Comparison of ENCODE assay signal across 7 mouse cellular contexts in genomic region chr10:44458534-44459315, GRCm38 (mm10).
DNase-seq lines count a peak whose midpoint lies in the region; ATAC-seq lines count a peak whose summit lies in the region.

No protein-coding gene starts in this region.

- ATAC-seq in common myeloid progenitor, adult 5-6 weeks (replicated peaks; ENCODE audit: low read depth, poor library complexity, severe bottlenecking), result peak; percentile 81
- ATAC-seq in midbrain, embryonic 11.5 days (ENCODE audit: low FRiP score), result peak; percentile 87

- H3K9ac ChIP-seq in midbrain, embryonic 11.5 days (ENCODE audit: low read length), result peak overlapping the region; percentile 41

- H3K4me3 ChIP-seq in limb, embryonic 10.5 days, result peak overlapping the region; percentile 59
- peak overlapping the region; percentile 50 for H3K4me3 ChIP-seq in midbrain, embryonic 11.5 days (ENCODE audit: low read depth, low read length)

- H3K9me3 ChIP-seq in limb, embryonic 10.5 days (replicated peaks), result no peaks in the 10 kb centered on the region
- no peaks in the 10 kb centered on the region for H3K9me3 ChIP-seq in midbrain, embryonic 11.5 days (ENCODE audit: control insufficient read depth, low read length)

- peak overlapping the region; percentile 46 for H3K27ac ChIP-seq in limb, embryonic 10.5 days
- H3K27ac ChIP-seq in midbrain, embryonic 11.5 days (ENCODE audit: low read depth, low read length), result no peak overlapping the region

- peak; percentile 78 to 94 for DNase-seq in adrenal gland, adult (ENCODE audit: inconsistent age in 2 of 2, low spot score in 1 of 2)
- peak; percentile 9 to 33 for DNase-seq in gastrocnemius, adult 8-10 months (ENCODE audit: low spot score in 2 of 2)
- DNase-seq in induced T-regulatory cell, adult 2 months (ENCODE audit: low read depth), result peak; percentile 93
- DNase-seq in limb, embryonic 10.5 days (ENCODE audit: low spot score), result peak; percentile 75
- DNase-seq in midbrain, embryonic 11.5 days (ENCODE audit: low spot score, missing footprints), result peak; percentile 96
- peak; percentile 37 for DNase-seq in skeletal muscle tissue, adult 2 months (ENCODE audit: low read depth, low spot score)

- peaks cover 18% of the 10 kb centered on the region; the same call in 1 of the 2 replicates for H3K27me3 ChIP-seq in limb, embryonic 10.5 days (ENCODE audit: low read depth, poor library complexity, severe bottlenecking)
- H3K27me3 ChIP-seq in midbrain, embryonic 11.5 days (ENCODE audit: control insufficient read depth, insufficient read depth, low read length), result peaks cover 25% of the 10 kb centered on the region

- peaks cover 61% of the 10 kb centered on the region for H3K4me1 ChIP-seq in limb, embryonic 10.5 days
- H3K4me1 ChIP-seq in midbrain, embryonic 11.5 days (ENCODE audit: control insufficient read depth, insufficient read depth, low read length), result peaks cover 10% of the 10 kb centered on the region; the same call in 1 of the 2 replicates

- H3K4me2 ChIP-seq in midbrain, embryonic 11.5 days, result peak overlapping the region; percentile 92

- WGBS in limb, embryonic 10.5 days, result under 1% methylated on average over 54 of the region's 54 CpGs
- WGBS in midbrain, embryonic 11.5 days, result under 1% methylated on average over 53 of the region's 54 CpGs

- H3K36me3 ChIP-seq in limb, embryonic 10.5 days, result no peaks in the 10 kb centered on the region
- no peaks in the 10 kb centered on the region for H3K36me3 ChIP-seq in midbrain, embryonic 11.5 days (ENCODE audit: control insufficient read depth, insufficient read depth, low read length)

Comparison
In these comparisons a context has a peak if more than half of its experiments do, and no peak if none do; other contexts are left out.
1. DNase-seq: peak in every context shown above with its lines; median percentile 96 in midbrain, embryonic 11.5 days; 93 in induced T-regulatory cell, adult 2 months; 86 in adrenal gland, adult; 75 in limb, embryonic 10.5 days; 37 in skeletal muscle tissue, adult 2 months; 21 in gastrocnemius, adult 8-10 months.